Mouse (Mus musculus): ENCODE data around the gene Jkamp.

GRCm38 (mm10) chr12:72047513-72047912 is 37.9 kb upstream of the Jkamp start:
- TF ChIP-seq POLR2A (IDR thresholded peaks at IDR 0.05; ENCODE audit: insufficient read depth, low read depth, low read length) = no peak
- TF ChIP-seq EP300 (IDR thresholded peaks at IDR 0.05; ENCODE audit: insufficient read depth, low read depth, low read length) = no peak

All from heart, adult 2 months (tissue).